Mouse (Mus musculus) kidney, adult 2 months (tissue): ENCODE data around the gene Bcar1. TPM values are rescaled to one million over a fixed set of nuclear protein-coding genes. Genes with fewer than 3 reads are reported as not detected.

Source experiments
- DNase-seq: peaks from one replicate; pipeline ENCODE4 v3.0.0; 2021
- H3K27ac ChIP-seq: fragments of 200-500 bp; 2 replicates; pipeline ENCODE4 v1.5.1; 2012; ENCODE audit warnings: low read depth, low read length, control low read depth, inconsistent platforms; ENCODE audit not compliant: insufficient read depth
- H3K27me3 ChIP-seq: fragments of 200-500 bp; replicated peaks from 2 replicates; pipeline ENCODE4 v1.6.1; 2012; ENCODE audit warnings: mild to moderate bottlenecking, moderate library complexity, low read length, inconsistent platforms; ENCODE audit not compliant: control insufficient read depth, insufficient read depth
- H3K36me3 ChIP-seq: fragments of 200-500 bp; 2 replicates; pipeline ENCODE4 v1.6.1; 2012; ENCODE audit warnings: mild to moderate bottlenecking, moderate library complexity, low read length, inconsistent platforms; ENCODE audit not compliant: control insufficient read depth, insufficient read depth
- H3K4me1 ChIP-seq: fragments of 200-500 bp; 2 replicates; pipeline ENCODE4 v1.6.1; 2011; ENCODE audit warnings: low read length; ENCODE audit not compliant: control insufficient read depth, insufficient read depth
- H3K4me3 ChIP-seq: fragments of 200-500 bp; 2 replicates; pipeline ENCODE4 v1.5.1; 2011; ENCODE audit warnings: mild to moderate bottlenecking, low read depth, low read length, control low read depth; ENCODE audit not compliant: insufficient read depth
- CTCF ChIP-seq: fragments of 200-500 bp; conservative IDR thresholded peaks from 2 replicates; pipeline ENCODE4 v1.5.1; 2011; ENCODE audit warnings: low read depth, mild to moderate bottlenecking, control low read depth, low read length, moderate library complexity, mixed read lengths; ENCODE audit not compliant: insufficient read depth, insufficient read length
- POLR2A ChIP-seq: fragments of 200-500 bp; IDR thresholded peaks from one replicate; pipeline ENCODE4 v1.6.1; 2011; ENCODE audit warnings: low read depth, low read length, control low read depth
- WGBS: fragments of 180-500 bp; shearing (Covaris S2); methylation state at CpG from one replicate; pipeline ENCODE4 v1.1.7; 2018; 5-methylcytosine and 5-hydroxymethylcytosine counted together
- polyA plus RNA-seq: library from polyadenylated mRNA; depleted of rRNA; stranded (reverse); fragments of >200 nt; gene quantifications from 2 replicates; pipeline ENCODE4 v1.2.3, GENCODE M21; 2012

Gene Bcar1
- polyA plus RNA-seq, 1 experiment, result 115 TPM

DNA sequence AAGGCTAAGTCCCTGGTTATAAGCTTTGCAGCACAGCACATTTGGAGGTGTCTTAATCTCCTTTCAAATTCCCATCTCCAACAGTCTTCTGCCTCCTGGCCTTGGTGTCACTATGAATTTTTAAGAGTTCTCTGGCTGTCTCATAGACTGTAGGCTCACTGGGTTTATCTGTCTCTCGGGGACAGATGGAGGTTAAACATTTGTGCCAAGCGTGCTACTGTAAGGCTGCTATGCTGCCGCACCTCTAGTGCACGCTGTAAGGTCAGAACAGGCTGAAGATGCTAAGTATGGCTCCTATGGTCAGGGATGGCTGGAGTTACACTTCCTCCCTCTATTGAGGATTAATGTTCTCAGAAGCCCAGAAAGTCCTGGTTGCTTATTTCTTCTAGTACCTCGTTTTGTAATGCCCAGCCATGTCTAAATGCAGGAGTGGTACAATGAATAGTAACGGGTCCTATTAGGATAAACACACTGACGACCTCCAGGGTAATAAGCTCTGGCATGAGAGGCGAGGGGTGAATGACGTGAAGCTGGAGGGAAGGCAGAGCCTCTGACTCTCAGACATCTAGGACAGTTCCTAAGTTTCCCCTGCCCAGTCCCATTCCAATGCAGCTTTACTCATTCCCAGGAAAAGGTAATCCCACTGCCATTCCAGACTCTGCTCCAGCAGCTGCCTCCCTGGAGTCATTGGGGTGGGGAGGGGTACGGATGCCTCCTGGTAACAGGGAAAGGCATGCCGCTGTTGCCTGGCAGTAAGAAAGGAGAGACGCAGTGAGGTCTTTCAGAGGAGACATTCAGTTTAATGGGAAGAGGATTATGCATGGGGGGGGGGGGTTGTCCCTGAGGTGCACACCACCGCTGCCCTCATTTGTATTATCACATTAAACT, 43.3 kb upstream of the Bcar1 start:
- H3K4me3 ChIP-seq, result no peak overlapping the region
- 70% methylated on average over 13 of the region's 13 CpGs for WGBS
- peaks cover 13% of the 10 kb centered on the region; the same call in 1 of the 2 replicates for H3K4me1 ChIP-seq
- H3K27ac ChIP-seq, result no peak overlapping the region
- TF ChIP-seq POLR2A (no peak), CTCF (no peak)
- H3K27me3 ChIP-seq, result no peaks in the 10 kb centered on the region
- DNase-seq, result no peak
- H3K36me3 ChIP-seq, result no peaks in the 10 kb centered on the region; the same call in 1 of the 2 replicates

DNA sequence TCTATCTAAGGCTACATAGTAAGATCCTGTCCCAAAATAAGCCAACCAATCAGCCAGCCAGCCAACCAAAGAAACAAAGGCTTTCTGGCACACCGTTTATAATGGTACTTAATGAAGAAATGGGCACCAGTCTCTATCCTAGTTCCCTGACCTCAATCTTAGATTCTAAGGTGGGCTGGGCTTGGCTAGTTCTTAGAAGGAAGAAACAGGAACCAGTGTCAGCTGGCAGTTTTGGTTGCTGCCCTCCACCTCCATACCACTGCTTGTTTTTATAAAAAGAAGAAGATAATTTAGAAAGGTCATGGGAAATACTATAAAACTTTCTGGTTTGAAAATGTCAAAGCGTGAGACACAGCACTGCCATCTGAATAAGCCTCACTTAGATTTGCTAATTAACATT, 42.5 kb upstream of the Bcar1 start:
- Histone ChIP-seq H3K27ac (peak overlapping the region; percentile 36; the same call in 1 of the 2 replicates), H3K27me3 (no peaks in the 10 kb centered on the region), H3K4me3 (no peak overlapping the region), H3K36me3 (no peaks in the 10 kb centered on the region), H3K4me1 (peaks cover 13% of the 10 kb centered on the region; the same call in 1 of the 2 replicates)
- TF ChIP-seq POLR2A (no peak), CTCF (no peak)
- WGBS, result 81% methylated on average over 2 of the region's 2 CpGs
- no peak for DNase-seq

DNA sequence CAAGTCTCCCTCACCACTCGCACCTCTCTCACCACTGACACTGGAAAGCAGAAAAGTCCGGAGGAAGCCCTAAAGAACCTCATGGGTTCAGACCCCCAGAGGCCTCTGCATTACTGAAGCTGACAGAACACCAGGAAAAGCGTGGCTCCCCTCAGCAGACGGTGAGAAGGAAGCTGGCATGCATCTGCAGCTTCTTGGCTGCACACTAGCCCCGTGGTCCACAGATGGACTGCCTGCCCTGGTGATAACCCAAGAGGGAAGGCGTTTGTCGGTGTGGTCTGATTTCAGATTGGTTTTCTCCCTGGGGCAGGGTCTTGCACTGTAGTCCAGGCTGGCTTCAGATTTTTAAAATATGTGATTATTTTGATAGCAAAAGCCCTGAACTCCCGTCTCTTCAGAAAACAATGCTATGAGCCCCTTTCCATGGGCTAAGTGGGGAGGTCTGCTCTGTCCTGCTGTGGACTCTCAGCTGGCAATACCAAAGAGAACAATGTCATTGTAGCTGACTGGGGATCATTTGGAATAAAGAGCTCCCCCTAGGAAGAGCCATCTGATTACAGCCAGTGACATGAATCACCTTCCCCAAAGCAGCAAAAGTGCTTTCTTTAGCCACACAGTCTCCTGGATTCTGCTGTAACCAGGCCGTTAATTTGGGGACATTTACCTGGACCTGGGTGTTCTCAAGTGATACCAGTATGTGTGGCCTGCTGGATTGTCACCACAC, 39.2 kb upstream of the Bcar1 start:
- no peak for TF ChIP-seq CTCF
- TF ChIP-seq POLR2A, result no peak
- 86% methylated on average over 9 of the region's 9 CpGs for WGBS
- no peak for DNase-seq
- Histone ChIP-seq H3K27ac (no peak overlapping the region), H3K36me3 (no peaks in the 10 kb centered on the region), H3K4me3 (no peak overlapping the region), H3K4me1 (peaks cover 18% of the 10 kb centered on the region; the same call in 1 of the 2 replicates), H3K27me3 (no peaks in the 10 kb centered on the region)

DNA sequence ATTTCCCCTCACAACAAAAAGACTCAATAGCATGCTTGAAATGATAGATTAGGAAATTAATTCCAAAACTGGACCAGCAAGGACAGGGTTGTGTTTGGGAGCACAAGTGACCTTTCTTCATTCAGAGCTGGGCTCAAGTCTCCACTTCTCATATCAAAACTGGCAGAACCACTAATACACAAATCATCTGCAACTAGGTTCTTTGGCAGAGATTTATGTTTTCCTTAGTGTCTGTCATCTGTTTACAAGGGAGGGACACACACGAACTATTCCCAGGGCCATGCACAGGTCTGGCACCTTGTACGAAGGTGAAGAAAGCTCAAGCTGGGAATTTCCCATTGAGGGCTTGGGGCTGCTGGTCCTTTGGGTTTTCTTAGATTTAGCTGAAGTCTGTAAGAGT, 38.6 kb upstream of the Bcar1 start:
- Histone ChIP-seq H3K27ac (no peak overlapping the region), H3K4me1 (peaks cover 18% of the 10 kb centered on the region; the same call in 1 of the 2 replicates), H3K27me3 (no peaks in the 10 kb centered on the region), H3K4me3 (no peak overlapping the region), H3K36me3 (no peaks in the 10 kb centered on the region)
- DNase-seq, result no peak
- 81% methylated on average over 2 of the region's 2 CpGs for WGBS
- no peak for TF ChIP-seq CTCF
- TF ChIP-seq POLR2A, result no peak

DNA sequence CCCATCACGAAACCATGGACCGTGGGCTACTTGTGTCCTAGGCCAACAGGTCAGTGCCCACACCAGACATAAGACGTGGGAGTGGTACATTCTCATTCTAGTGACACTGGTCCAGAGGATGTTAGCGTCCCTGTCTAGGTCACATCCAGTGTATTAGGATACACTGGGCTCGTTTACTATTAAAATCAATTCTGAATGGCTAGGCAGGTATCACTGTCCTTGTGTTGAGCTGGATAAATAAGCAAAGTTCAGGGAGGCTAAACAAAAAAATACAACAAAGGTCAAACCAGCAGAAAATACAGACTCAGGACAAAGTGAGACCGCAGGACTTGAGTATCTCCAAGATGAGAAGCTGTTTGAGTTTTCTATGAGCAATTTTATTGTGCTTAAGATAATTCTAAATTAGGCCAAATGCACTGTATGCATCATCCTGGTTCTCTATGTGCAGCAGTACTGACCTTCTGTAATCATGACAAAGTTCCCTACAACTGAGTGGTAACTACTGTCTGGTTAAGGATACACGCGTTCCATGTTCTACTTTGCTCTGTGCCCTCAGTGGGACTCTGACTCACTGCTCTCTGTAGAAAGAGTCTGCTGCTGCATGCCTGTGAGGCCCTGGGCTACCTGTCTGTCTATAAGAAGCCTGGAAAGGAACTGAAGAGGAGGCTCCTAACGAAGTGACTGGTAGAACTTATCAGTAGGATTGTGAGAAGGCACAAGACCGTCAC, 37.3 kb upstream of the Bcar1 start:
- no peaks in the 10 kb centered on the region for H3K27me3 ChIP-seq
- TF ChIP-seq CTCF (no peak), POLR2A (no peak)
- no peaks in the 10 kb centered on the region for H3K36me3 ChIP-seq
- WGBS, result 79% methylated on average over 10 of the region's 10 CpGs
- H3K4me1 ChIP-seq, result peaks cover 11% of the 10 kb centered on the region; the same call in 1 of the 2 replicates
- H3K27ac ChIP-seq, result no peak overlapping the region
- H3K4me3 ChIP-seq, result no peak overlapping the region
- DNase-seq, result no peak

DNA sequence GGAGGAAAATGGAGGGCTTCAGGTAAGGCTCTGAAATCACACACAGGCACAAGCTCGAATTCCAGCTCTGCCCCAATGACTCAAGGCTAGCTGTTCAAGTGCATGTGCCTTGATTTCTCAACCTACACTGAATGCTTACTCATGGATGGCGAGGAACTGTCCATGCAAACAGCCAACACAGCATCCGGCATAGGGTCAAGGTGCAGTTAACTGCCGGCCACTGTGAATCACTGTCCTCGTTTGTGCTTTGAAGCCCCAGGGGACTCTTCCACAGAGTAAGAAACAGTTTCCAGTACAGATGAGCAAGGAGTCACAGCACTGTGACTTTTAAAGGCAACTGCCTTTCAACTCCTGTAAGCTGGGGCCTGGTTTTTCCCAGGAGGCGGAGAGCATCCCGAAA, 36.1 kb upstream of the Bcar1 start:
- no peak overlapping the region for H3K27ac ChIP-seq
- peak; percentile 80 for DNase-seq
- TF ChIP-seq POLR2A, result no peak
- no peak for TF ChIP-seq CTCF
- no peaks in the 10 kb centered on the region for H3K36me3 ChIP-seq
- WGBS, result 40% methylated on average over 7 of the region's 7 CpGs
- peaks cover 5% of the 10 kb centered on the region; the same call in 1 of the 2 replicates for H3K4me1 ChIP-seq
- H3K27me3 ChIP-seq, result no peaks in the 10 kb centered on the region
- H3K4me3 ChIP-seq, result no peak overlapping the region
